Mouse (Mus musculus) limb, embryonic 12.5 days (tissue): ENCODE measurements around the gene Cldn17. TPM values are rescaled to one million over a fixed set of nuclear protein-coding genes. Genes with fewer than 3 reads are reported as not detected.

ENCODE experiments used
- ATAC-seq: fragments of 200-750 bp; cut with Nextera tagmentation; 2 replicates; pipeline ENCODE4 v1.8.0; 2017; ENCODE audit warnings: low read depth, moderate TSS enrichment; ENCODE audit not compliant: insufficient number of reproducible peaks, insufficient read depth, low FRiP score, low TSS enrichment
- H3K27ac ChIP-seq: fragments of 300-500 bp; sonication (generic); 2 replicates; pipeline ENCODE4 v1.5.1; 2016; ENCODE audit warnings: mild to moderate bottlenecking, moderate library complexity
- H3K27me3 ChIP-seq: fragments of 300-500 bp; sonication (generic); 2 replicates; pipeline ENCODE4 v1.6.1; 2016; ENCODE audit warnings: mild to moderate bottlenecking, moderate library complexity
- H3K36me3 ChIP-seq: fragments of 300-500 bp; sonication (generic); 2 replicates; pipeline ENCODE4 v1.6.1; 2016; ENCODE audit warnings: mild to moderate bottlenecking, moderate library complexity
- H3K4me1 ChIP-seq: fragments of 300-500 bp; sonication (generic); replicated peaks from 2 replicates; pipeline ENCODE4 v1.6.1; 2016
- H3K4me2 ChIP-seq: fragments of 300-500 bp; sonication (generic); 2 replicates; pipeline ENCODE4 v1.6.1; 2016; ENCODE audit warnings: mild to moderate bottlenecking, moderate library complexity
- H3K4me3 ChIP-seq: fragments of 300-500 bp; sonication (generic); replicated peaks from 2 replicates; pipeline ENCODE4 v1.5.1; 2016; ENCODE audit warnings: mild to moderate bottlenecking
- H3K9ac ChIP-seq: fragments of 300-500 bp; sonication (generic); replicated peaks from 2 replicates; pipeline ENCODE4 v1.6.1; 2016; ENCODE audit warnings: mild to moderate bottlenecking, moderate library complexity
- H3K9me3 ChIP-seq: fragments of 300-500 bp; sonication (generic); 2 replicates; pipeline ENCODE4 v1.6.1; 2016; ENCODE audit warnings: mild to moderate bottlenecking, moderate library complexity
- WGBS: fragments of 180-500 bp; shearing (Covaris S2); methylation state at CpG from one replicate; pipeline ENCODE4 v1.1.7; 2016; 5-methylcytosine and 5-hydroxymethylcytosine counted together
- polyA plus RNA-seq: library from polyadenylated mRNA; unstranded; fragments of >200 nt; fragmentation: Nextera tagmentation; extraction: Ambion mirVana; gene quantifications from 2 replicates; pipeline ENCODE4 v1.2.1, GENCODE M21; 2016

Gene Cldn17
- not detected in 2 replicates for polyA plus RNA-seq

GRCm38 (mm10) chr16:88506878-88507277 lies at the start of gene Cldn17:
Gene Cldn17, minus strand, starts transcription at chr16:88506978.
- ATAC-seq: no peak
- H3K4me2 ChIP-seq: no peak within 1 kb of the TSS

DNA sequence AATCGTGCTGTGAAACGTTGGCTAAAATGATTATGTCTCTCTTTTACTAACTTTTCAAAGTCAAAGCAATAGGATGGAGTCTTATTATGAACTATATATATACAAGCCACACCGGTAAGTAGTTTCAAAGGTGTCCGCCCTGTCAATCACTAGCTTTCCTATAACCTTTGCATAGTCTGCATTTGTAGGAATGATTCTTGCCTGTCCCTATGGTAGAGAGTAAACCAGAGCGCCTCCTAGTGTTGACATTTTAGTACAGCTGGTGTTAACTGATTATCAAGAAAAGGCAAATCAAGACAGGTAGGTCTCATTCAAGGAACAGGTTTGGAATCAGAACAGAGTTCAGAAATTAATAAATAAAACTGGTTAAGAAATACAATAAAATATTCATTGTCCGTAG lies 35.7 kb upstream of the Cldn17 start:
- Histone ChIP-seq H3K27me3 (no peaks in the 10 kb centered on the region), H3K4me2 (no peak overlapping the region), H3K4me1 (no peaks in the 10 kb centered on the region), H3K9me3 (no peaks in the 10 kb centered on the region), H3K27ac (no peak overlapping the region), H3K36me3 (no peaks in the 10 kb centered on the region), H3K4me3 (no peak overlapping the region), H3K9ac (no peak overlapping the region)
- 53% methylated on average over 6 of the region's 6 CpGs for WGBS
- ATAC-seq: no peak

More at GRCm38 (mm10) chr16:88506878-88507277, at the start of gene Cldn17:
- H3K9ac ChIP-seq: no peak within 1 kb of the TSS
- H3K27ac ChIP-seq: no peak within 1 kb of the TSS
- WGBS: 94% methylated on average over 6 of the region's 6 CpGs
- no peaks in the 10 kb centered on the region for H3K9me3 ChIP-seq
- no peaks in the 10 kb centered on the region for H3K4me1 ChIP-seq
- no peak within 1 kb of the TSS for H3K4me3 ChIP-seq
- no peaks in the 10 kb centered on the region for H3K27me3 ChIP-seq
- H3K36me3 ChIP-seq: no peaks in the 10 kb centered on the region

GRCm38 (mm10) chr16:88539841-88540487 lies 33.2 kb upstream of the Cldn17 start:
- 88% methylated on average over 3 of the region's 3 CpGs for WGBS
- no peak for ATAC-seq
- H3K9ac ChIP-seq: no peak overlapping the region

GRCm38 (mm10) chr16:88511348-88511747 lies 4.6 kb upstream of the Cldn17 start:
- no peaks in the 10 kb centered on the region for H3K9me3 ChIP-seq
- H3K4me1 ChIP-seq: no peaks in the 10 kb centered on the region
- H3K27ac ChIP-seq: no peak overlapping the region
- H3K36me3 ChIP-seq: no peaks in the 10 kb centered on the region
- no peak overlapping the region for H3K4me2 ChIP-seq
- no peak overlapping the region for H3K4me3 ChIP-seq
- no peaks in the 10 kb centered on the region for H3K27me3 ChIP-seq
- H3K9ac ChIP-seq: no peak overlapping the region
- ATAC-seq: no peak

More at GRCm38 (mm10) chr16:88539841-88540487, 33.2 kb upstream of the Cldn17 start:
- Histone ChIP-seq H3K4me1 (no peaks in the 10 kb centered on the region), H3K4me3 (no peak overlapping the region), H3K36me3 (no peaks in the 10 kb centered on the region), H3K4me2 (no peak overlapping the region), H3K27ac (no peak overlapping the region), H3K27me3 (no peaks in the 10 kb centered on the region), H3K9me3 (no peaks in the 10 kb centered on the region)

DNA sequence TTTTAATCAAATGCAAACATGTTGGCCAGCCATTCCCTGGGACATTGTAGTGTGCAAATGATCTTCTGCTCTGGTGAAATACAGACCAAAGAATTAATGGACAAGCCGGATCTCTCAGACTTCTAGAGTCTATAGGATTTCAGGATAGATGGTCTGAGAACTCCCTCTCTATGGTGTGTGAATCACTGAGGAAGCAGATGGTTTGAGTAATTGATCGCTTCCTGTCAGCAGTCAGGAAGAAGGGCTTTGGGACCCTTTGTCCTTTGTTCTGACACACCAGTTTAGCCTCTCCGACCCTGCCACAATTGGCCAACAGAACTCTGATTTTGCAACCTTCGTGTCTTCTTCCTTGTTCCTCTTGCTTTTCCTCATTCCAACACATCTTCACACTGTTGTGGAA lies 1.4 kb upstream of the Cldn17 start:
- Histone ChIP-seq H3K9me3 (no peaks in the 10 kb centered on the region), H3K4me2 (no peak overlapping the region), H3K36me3 (no peaks in the 10 kb centered on the region), H3K4me3 (no peak overlapping the region), H3K27ac (no peak overlapping the region), H3K4me1 (no peaks in the 10 kb centered on the region), H3K27me3 (no peaks in the 10 kb centered on the region), H3K9ac (no peak overlapping the region)
- ATAC-seq: no peak
- WGBS: 75% methylated on average over 4 of the region's 4 CpGs

DNA sequence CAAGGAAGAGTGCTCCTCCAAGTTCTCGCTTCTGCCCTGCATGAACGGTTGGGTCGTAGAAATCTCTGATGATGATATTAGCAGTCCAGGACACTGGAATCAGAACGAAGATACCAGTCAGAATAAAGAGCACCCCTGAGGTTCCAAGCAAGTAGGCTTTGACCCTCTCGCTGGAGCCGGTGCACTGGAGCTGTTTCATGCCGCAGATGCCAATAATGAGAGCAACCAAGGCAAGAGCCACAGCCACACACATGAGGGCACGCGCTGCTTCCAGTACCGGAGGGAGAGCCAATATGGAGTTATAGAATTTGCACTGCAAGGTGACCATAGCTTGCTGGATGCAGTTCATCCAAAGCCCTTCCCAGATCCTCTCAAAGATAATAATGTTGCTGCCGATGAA lies 440 bp downstream of the Cldn17 start:
- no peak overlapping the region for H3K4me2 ChIP-seq
- H3K4me1 ChIP-seq: no peaks in the 10 kb centered on the region

GRCm38 (mm10) chr16:88488096-88488495 lies 18.7 kb downstream of the Cldn17 start:
- Histone ChIP-seq H3K4me2 (no peak overlapping the region), H3K27ac (no peak overlapping the region), H3K9me3 (no peaks in the 10 kb centered on the region), H3K9ac (no peak overlapping the region), H3K4me1 (no peaks in the 10 kb centered on the region), H3K27me3 (no peaks in the 10 kb centered on the region), H3K4me3 (no peak overlapping the region), H3K36me3 (no peaks in the 10 kb centered on the region)
- ATAC-seq: no peak

More for the DNA sequence above, 440 bp downstream of the Cldn17 start:
- Histone ChIP-seq H3K36me3 (no peaks in the 10 kb centered on the region), H3K9me3 (no peaks in the 10 kb centered on the region), H3K27ac (no peak overlapping the region), H3K27me3 (no peaks in the 10 kb centered on the region), H3K4me3 (no peak overlapping the region), H3K9ac (no peak overlapping the region)
- no peak for ATAC-seq
- 95% methylated on average over 11 of the region's 11 CpGs for WGBS

GRCm38 (mm10) chr16:88480011-88480774 lies 26.6 kb downstream of the Cldn17 start:
- no peak for ATAC-seq
- H3K4me3 ChIP-seq: no peak overlapping the region
- H3K4me2 ChIP-seq: no peak overlapping the region
- no peak overlapping the region for H3K9ac ChIP-seq
- H3K36me3 ChIP-seq: no peaks in the 10 kb centered on the region
- WGBS: 74% methylated on average over 3 of the region's 3 CpGs
- H3K9me3 ChIP-seq: no peaks in the 10 kb centered on the region
- no peaks in the 10 kb centered on the region for H3K4me1 ChIP-seq
- H3K27me3 ChIP-seq: no peaks in the 10 kb centered on the region
- no peak overlapping the region for H3K27ac ChIP-seq

GRCm38 (mm10) chr16:88463235-88463634 lies 43.5 kb downstream of the Cldn17 start:
- Histone ChIP-seq H3K9me3 (no peaks in the 10 kb centered on the region), H3K36me3 (no peaks in the 10 kb centered on the region), H3K27me3 (no peaks in the 10 kb centered on the region), H3K4me2 (no peak overlapping the region), H3K4me1 (no peaks in the 10 kb centered on the region), H3K4me3 (no peak overlapping the region), H3K9ac (no peak overlapping the region), H3K27ac (no peak overlapping the region)
- no peak for ATAC-seq
- 87% methylated on average over 3 of the region's 3 CpGs for WGBS

Other genes with a start within 250 kb of the Cldn17 start
- 0.94 and 1.4 TPM in 2 replicates for gene Grik1, start 216.7 kb downstream of the Cldn17 start, polyA plus RNA-seq
- gene Cldn8, start 56.2 kb upstream of the Cldn17 start, polyA plus RNA-seq: 2.8 and 3.6 TPM in 2 replicates
- gene Krtap24-1, start 105.3 kb upstream of the Cldn17 start, polyA plus RNA-seq: not detected in 2 replicates
- gene 2310079G19Rik, start 120.7 kb upstream of the Cldn17 start, polyA plus RNA-seq: not detected in 2 replicates
- gene Krtap26-1, start 140.8 kb upstream of the Cldn17 start, polyA plus RNA-seq: not detected in 2 replicates
- gene Krtap27-1, start 164.7 kb upstream of the Cldn17 start, polyA plus RNA-seq: not detected in 2 replicates
- not detected in 2 replicates for gene 2310061N02Rik, start 201.0 kb upstream of the Cldn17 start, polyA plus RNA-seq
- gene Krtap13-1, start 221.9 kb upstream of the Cldn17 start, polyA plus RNA-seq: not detected in 2 replicates
- gene Krtap13, start 244.7 kb upstream of the Cldn17 start, polyA plus RNA-seq: not detected in 2 replicates